Mouse (Mus musculus) hindbrain, embryonic 14.5 days (tissue): ENCODE measurements around the gene Mamstr. TPM values are rescaled to one million over a fixed set of nuclear protein-coding genes. Genes with fewer than 3 reads are reported as not detected.
A peak's percentile ranks its signal among the peaks of the same experiment; 100 is the strongest.

Source experiments
- ATAC-seq: fragments of 200-750 bp; cut with Nextera tagmentation; 2 replicates; pipeline ENCODE4 v1.8.0; 2017; ENCODE audit warnings: moderate number of reproducible peaks, mild to moderate bottlenecking, moderate TSS enrichment, moderate library complexity; ENCODE audit not compliant: low FRiP score
- DNase-seq: peaks from one replicate; pipeline ENCODE4 v3.0.0-alpha.2; 2015; ENCODE audit warnings: low spot score
- H3K27ac ChIP-seq: fragments of 300-500 bp; sonication (generic); 2 replicates; pipeline ENCODE4 v1.5.1; 2014; ENCODE audit warnings: mild to moderate bottlenecking, moderate library complexity
- H3K27me3 ChIP-seq: fragments of 300-500 bp; sonication (generic); 2 replicates; pipeline ENCODE4 v1.6.1; 2014; ENCODE audit warnings: mild to moderate bottlenecking, low read length, mixed read lengths; ENCODE audit not compliant: control insufficient read depth, insufficient read depth
- H3K36me3 ChIP-seq: fragments of 300-500 bp; sonication (generic); replicated peaks from 2 replicates; pipeline ENCODE4 v1.6.1; 2014; ENCODE audit not compliant: control insufficient read depth, insufficient read depth
- H3K4me1 ChIP-seq: fragments of 300-500 bp; sonication (generic); replicated peaks from 2 replicates; pipeline ENCODE4 v1.6.1; 2014; ENCODE audit warnings: antibody characterized with exemption, low read length, mixed read lengths; ENCODE audit not compliant: control insufficient read depth, insufficient read depth
- H3K4me2 ChIP-seq: fragments of 300-500 bp; sonication (generic); replicated peaks from 2 replicates; pipeline ENCODE4 v1.6.1; 2014; ENCODE audit warnings: mild to moderate bottlenecking, moderate library complexity
- H3K4me3 ChIP-seq: fragments of 300-500 bp; sonication (generic); replicated peaks from 2 replicates; pipeline ENCODE4 v1.5.1; 2014; ENCODE audit warnings: mild to moderate bottlenecking, low read length
- H3K9ac ChIP-seq: fragments of 300-500 bp; sonication (generic); 2 replicates; pipeline ENCODE4 v1.6.1; 2014
- H3K9me3 ChIP-seq: fragments of 300-500 bp; sonication (generic); 2 replicates; pipeline ENCODE4 v1.6.1; 2016; ENCODE audit warnings: low read length; ENCODE audit not compliant: control insufficient read depth
- WGBS: fragments of 180-500 bp; shearing (Covaris S2); extraction: QIAGEN DNeasy Blood & Tissue Kit; methylation state at CpG from one replicate; pipeline ENCODE4 v1.1.7; 2014; 5-methylcytosine and 5-hydroxymethylcytosine counted together
- polyA plus RNA-seq: library from polyadenylated mRNA; unstranded; fragments of >200 nt; fragmentation: Nextera tagmentation; extraction: Ambion mirVana; gene quantifications from 2 replicates; pipeline ENCODE4 v1.2.1, GENCODE M21; 2014

Mamstr gene
- polyA plus RNA-seq: 3.0 and 3.1 TPM in 2 replicates

- ATAC-seq (no peak), DNase-seq (no peak)
- Histone ChIP-seq H3K9me3 (no peaks in the 10 kb centered on the region), H3K4me3 (no peak within 1 kb of the TSS), H3K27me3 (no peaks in the 10 kb centered on the region), H3K4me2 (no peak within 1 kb of the TSS), H3K36me3 (0 out of 2 replicates have a peak, but pooled peaks cover 5% of the 10 kb centered on the region), H3K27ac (no peak within 1 kb of the TSS), H3K4me1 (peaks cover 26% of the 10 kb centered on the region), H3K9ac (no peak within 1 kb of the TSS)
- WGBS: 24% methylated on average over 19 of the region's 19 CpGs
Observed at GRCm38 (mm10) chr7:45639561-45640027, at the start of gene Mamstr. Gene Mamstr (plus strand): TSS chr7:45639977.

- no peak overlapping the region for H3K4me3 ChIP-seq
- H3K4me2 ChIP-seq: no peak overlapping the region
- no peak overlapping the region for H3K27ac ChIP-seq
- H3K27me3 ChIP-seq: no peaks in the 10 kb centered on the region
- 67% methylated on average over 3 of the region's 3 CpGs for WGBS
- H3K9ac ChIP-seq: no peak overlapping the region
- ATAC-seq (no peak), DNase-seq (no peak)
- no peaks in the 10 kb centered on the region for H3K9me3 ChIP-seq
- H3K36me3 ChIP-seq: no peaks in the 10 kb centered on the region
- H3K4me1 ChIP-seq: no peaks in the 10 kb centered on the region; the same call in 1 of the 2 replicates
Observed at GRCm38 (mm10) chr7:45590874-45591273, 48.9 kb upstream of the Mamstr start.

DNA sequence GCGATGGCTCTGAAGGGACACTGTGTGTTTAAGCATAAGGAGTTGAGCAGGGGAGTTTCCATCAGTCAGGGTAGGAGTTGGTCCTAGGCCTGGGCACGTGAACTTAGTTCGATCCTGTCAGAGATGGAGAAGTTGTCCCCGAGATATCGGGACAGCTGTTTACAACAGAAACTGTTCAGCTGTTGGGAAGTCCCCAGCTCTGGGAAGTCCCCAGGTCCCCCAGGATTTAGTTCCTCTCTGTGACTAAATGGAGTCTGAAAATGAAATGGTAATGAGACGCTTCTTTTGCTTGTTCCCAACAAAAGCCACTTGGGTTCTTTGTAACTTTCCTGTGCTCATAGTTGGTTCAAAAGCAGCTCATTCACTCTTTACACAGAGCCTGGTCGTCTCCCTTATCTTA lies 47.9 kb upstream of the Mamstr start:
- 72% methylated on average over 7 of the region's 7 CpGs for WGBS

DNA sequence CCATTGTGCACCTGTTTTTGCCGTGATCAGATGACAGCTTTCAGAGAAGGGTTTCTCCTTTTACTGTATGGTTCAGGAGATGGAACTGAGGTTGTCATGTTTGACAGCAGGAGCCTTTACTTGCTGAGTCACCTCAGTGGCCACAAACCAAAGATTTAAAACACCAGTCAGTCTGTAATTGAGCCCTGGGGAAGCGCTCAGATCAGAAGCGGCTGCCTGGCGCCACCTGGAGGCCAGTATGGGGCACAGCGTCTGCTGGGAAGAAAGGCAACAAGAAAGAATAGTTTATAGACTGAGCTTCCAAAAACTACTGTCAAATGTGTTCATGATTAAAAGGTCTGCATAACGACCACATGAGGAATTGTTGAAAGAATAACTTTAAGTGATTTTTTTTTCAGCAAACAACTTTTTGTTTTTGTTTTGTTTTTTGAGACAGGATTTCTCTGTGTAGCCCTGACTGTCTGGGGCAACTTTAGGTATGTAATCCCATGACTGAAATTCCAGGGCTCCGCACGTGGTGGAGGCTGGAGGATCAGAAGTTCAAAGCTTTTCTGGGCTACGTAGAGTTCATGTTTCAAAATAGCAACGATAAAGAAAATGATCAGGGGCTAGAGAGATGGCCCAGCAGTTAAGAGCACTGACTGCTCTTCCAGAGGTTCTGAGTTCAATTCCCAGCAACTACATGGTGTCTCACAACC lies 46.5 kb upstream of the Mamstr start:
- DNase-seq (peak; percentile 68), ATAC-seq (no peak)
- no peak overlapping the region for H3K4me3 ChIP-seq
- no peak overlapping the region for H3K4me2 ChIP-seq
- H3K9me3 ChIP-seq: no peaks in the 10 kb centered on the region
- H3K4me1 ChIP-seq: no peaks in the 10 kb centered on the region; the same call in 1 of the 2 replicates
- no peaks in the 10 kb centered on the region for H3K27me3 ChIP-seq
- no peak overlapping the region for H3K9ac ChIP-seq
- 23% methylated on average over 10 of the region's 10 CpGs for WGBS
- H3K36me3 ChIP-seq: no peaks in the 10 kb centered on the region
- H3K27ac ChIP-seq: no peak overlapping the region

More for the DNA sequence above, 47.9 kb upstream of the Mamstr start:
- no peak overlapping the region for H3K27ac ChIP-seq
- no peaks in the 10 kb centered on the region; the same call in 1 of the 2 replicates for H3K4me1 ChIP-seq
- H3K9me3 ChIP-seq: no peaks in the 10 kb centered on the region
- no peak overlapping the region for H3K9ac ChIP-seq
- no peaks in the 10 kb centered on the region for H3K36me3 ChIP-seq
- no peak overlapping the region for H3K4me2 ChIP-seq
- no peak for ATAC-seq
- H3K4me3 ChIP-seq: no peak overlapping the region
- no peak for DNase-seq
- H3K27me3 ChIP-seq: no peaks in the 10 kb centered on the region

DNA sequence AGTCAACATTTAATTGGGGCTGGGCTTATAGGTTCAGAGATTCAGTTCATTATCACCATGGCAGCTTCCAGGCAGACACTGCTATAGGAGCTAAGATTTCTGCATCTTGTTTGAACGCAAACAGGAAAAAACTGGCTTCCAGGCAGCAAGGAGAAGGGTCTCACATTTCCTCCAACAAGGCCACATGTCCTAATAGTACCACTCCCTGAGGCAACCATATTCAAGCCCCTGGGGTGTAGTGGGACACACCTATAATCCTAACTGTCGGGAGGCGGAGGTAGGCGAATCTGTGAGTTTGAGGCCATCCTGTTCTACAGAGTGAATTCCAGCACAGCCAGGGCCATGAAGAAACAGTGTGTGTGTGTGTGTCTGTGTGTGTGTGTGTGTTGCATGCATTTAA lies 44.6 kb upstream of the Mamstr start:
- ATAC-seq: no peak
- Histone ChIP-seq H3K9ac (no peak overlapping the region), H3K4me2 (no peak overlapping the region), H3K27ac (no peak overlapping the region), H3K36me3 (no peaks in the 10 kb centered on the region), H3K4me1 (no peaks in the 10 kb centered on the region), H3K9me3 (no peaks in the 10 kb centered on the region), H3K4me3 (no peak overlapping the region), H3K27me3 (no peaks in the 10 kb centered on the region)
- DNase-seq: no peak
- WGBS: 88% methylated on average over 4 of the region's 4 CpGs

- no peaks in the 10 kb centered on the region for H3K9me3 ChIP-seq
- no peak overlapping the region for H3K4me2 ChIP-seq
- no peak overlapping the region for H3K27ac ChIP-seq
- no peaks in the 10 kb centered on the region for H3K4me1 ChIP-seq
- no peak overlapping the region for H3K9ac ChIP-seq
- WGBS: 88% methylated on average over 1 of the region's 1 CpGs
- no peak for ATAC-seq
- DNase-seq: no peak
- H3K4me3 ChIP-seq: no peak overlapping the region
- H3K36me3 ChIP-seq: no peaks in the 10 kb centered on the region
- no peaks in the 10 kb centered on the region for H3K27me3 ChIP-seq
Observed at GRCm38 (mm10) chr7:45596107-45596506, 43.7 kb upstream of the Mamstr start.

DNA sequence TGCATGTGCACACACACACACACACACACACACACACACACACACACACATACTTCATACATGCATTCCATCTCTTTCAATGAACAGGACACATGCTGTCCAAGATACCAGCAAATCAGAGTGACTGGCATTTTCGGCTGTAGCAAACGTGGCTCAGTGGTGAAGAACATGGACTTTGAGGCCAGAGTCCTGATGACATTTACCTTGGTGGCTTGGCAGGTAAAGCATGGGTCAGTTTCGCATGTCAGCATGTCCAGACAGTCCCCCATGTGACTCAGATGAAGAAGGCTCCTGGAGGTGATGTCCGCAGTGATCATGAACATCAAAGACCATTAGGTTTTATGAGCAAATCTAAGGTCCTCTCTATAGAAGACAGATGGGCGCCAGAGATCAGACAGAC lies 42.8 kb upstream of the Mamstr start:
- 93% methylated on average over 5 of the region's 5 CpGs for WGBS
- ATAC-seq: no peak
- H3K27ac ChIP-seq: no peak overlapping the region

GRCm38 (mm10) chr7:45597527-45597926 lies 42.2 kb upstream of the Mamstr start:
- Histone ChIP-seq H3K9ac (no peak overlapping the region), H3K4me3 (no peak overlapping the region), H3K27ac (no peak overlapping the region), H3K27me3 (no peaks in the 10 kb centered on the region), H3K4me1 (no peaks in the 10 kb centered on the region), H3K4me2 (no peak overlapping the region), H3K9me3 (no peaks in the 10 kb centered on the region), H3K36me3 (no peaks in the 10 kb centered on the region)
- WGBS: 90% methylated on average over 6 of the region's 6 CpGs
- ATAC-seq (no peak), DNase-seq (no peak)

More for the DNA sequence above, 42.8 kb upstream of the Mamstr start:
- DNase-seq: no peak
- Histone ChIP-seq H3K9ac (no peak overlapping the region), H3K36me3 (no peaks in the 10 kb centered on the region), H3K27me3 (no peaks in the 10 kb centered on the region), H3K4me2 (no peak overlapping the region), H3K4me1 (no peaks in the 10 kb centered on the region), H3K4me3 (no peak overlapping the region), H3K9me3 (no peaks in the 10 kb centered on the region)

DNA sequence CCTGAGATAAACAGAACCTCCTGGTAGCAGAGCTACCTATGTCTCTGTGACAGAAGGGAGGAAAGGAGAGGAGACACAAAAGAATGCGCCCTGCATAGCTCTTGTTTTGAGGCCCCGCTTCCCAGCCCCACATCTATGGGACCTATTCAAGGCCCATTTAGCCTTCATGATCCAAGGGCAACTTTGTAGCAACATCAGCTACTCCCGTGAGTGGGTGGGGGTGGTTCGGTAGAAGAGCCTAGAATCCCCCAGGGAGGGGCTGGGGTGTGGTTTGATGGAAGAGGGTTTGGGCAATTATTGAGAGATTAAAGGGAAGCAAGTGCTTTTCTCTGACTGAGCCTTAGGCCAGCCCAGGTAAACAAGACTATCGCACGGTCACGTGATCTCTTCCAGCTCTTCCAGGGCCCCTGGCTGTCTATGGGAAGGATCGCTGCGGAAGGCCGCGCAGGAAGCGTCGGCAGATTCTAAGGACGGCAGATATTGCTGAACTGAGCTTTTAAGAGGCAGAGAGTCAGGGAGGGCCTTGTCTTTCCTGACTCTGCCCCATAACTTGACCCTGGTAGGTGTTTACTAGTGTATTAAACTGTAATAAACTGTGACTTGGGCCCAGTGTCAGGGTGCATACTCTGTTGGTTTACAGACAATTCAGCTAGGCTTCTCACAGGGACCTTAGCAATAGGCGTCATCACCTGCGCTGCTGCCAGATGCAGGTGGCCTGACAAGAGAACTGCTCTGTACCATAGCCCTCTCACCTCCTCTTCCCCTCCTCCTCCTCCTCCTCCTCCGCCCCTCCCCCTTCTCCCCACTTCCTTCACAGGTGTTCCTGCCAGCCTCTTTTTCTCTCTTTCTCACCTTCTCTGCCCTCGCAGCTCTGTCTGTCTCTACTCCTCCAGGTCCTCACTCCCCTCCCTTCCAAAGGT lies 40.6 kb upstream of the Mamstr start:
- no peaks in the 10 kb centered on the region for H3K27me3 ChIP-seq
- ATAC-seq (no peak), DNase-seq (no peak)
- H3K4me2 ChIP-seq: no peak overlapping the region
- no peaks in the 10 kb centered on the region for H3K9me3 ChIP-seq
- no peak overlapping the region for H3K9ac ChIP-seq
- no peak overlapping the region for H3K4me3 ChIP-seq
- no peaks in the 10 kb centered on the region for H3K36me3 ChIP-seq
- no peak overlapping the region for H3K27ac ChIP-seq
- H3K4me1 ChIP-seq: no peaks in the 10 kb centered on the region
- WGBS: 51% methylated on average over 18 of the region's 18 CpGs
